Mouse (Mus musculus) erythroblast, adult 5-6 weeks (primary cell): ENCODE data around the gene Ssh3. TPM values are rescaled to one million over a fixed set of nuclear protein-coding genes. Genes with fewer than 3 reads are reported as not detected.
"Not testable (repeated sequence)": the region's sequence is repeated elsewhere in the genome, so short reads cannot be mapped to it uniquely, and the experiment has no call there.

Experiments used
- ATAC-seq: replicated peaks from 2 replicates; pipeline ENCODE4 v1.8.0; 2016; ENCODE audit warnings: moderate number of reproducible peaks, mild to moderate bottlenecking, moderate TSS enrichment, inconsistent platforms; ENCODE audit not compliant: poor library complexity, low FRiP score, severe bottlenecking
- total RNA-seq, 2 experiments: library from RNA; stranded (forward) in 1 of 2; stranded (reverse) in 1 of 2; fragments of 150-400 nt in 1 of 2; fragments of 200-764, 138-1000 nt in 1 of 2; gene quantifications; 2 replicates each; pipeline versions ENCODE4 v1.2.3 to v1.2.4; 2015 to 2017; ENCODE audit warnings: low replicate concordance in 2 of 2

The Ssh3 gene
- total RNA-seq, 2 experiments from 2014 or later, result 3.0 to 3.8 TPM

DNA sequence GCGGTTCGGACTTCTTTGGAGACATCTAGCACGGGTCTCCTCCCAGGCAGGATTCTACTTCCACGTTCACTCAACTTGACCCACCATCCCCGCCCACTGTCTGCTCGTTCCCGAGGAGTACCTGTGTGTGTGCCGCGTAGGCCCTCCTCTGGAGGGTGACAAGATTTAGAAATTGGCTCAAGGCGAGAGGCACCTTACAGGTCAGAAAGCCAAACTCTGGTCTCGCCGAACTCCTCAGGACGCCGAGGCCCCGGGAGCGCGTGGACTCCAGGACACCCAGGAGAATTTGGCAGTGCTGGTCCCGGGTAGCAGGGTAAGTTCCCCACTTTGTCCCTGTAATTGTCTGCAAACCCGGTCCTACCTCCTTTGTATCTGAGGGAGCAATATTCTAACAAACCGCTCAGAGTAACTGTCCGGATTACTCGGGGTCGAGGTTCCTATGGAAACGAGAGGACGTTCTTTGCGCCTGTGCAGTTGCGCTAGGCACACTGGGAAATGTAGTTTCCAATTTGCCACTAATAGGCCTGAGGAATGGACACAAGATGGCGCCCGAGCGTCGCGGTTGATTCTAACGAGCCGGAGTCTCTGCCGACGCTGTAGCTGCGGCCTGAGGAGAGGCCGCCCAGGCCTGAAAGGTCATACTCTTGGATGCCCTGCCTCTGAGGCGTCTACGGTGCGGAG is 11.6 kb downstream of the Ssh3 start:
- ATAC-seq, result peak; percentile 94

DNA sequence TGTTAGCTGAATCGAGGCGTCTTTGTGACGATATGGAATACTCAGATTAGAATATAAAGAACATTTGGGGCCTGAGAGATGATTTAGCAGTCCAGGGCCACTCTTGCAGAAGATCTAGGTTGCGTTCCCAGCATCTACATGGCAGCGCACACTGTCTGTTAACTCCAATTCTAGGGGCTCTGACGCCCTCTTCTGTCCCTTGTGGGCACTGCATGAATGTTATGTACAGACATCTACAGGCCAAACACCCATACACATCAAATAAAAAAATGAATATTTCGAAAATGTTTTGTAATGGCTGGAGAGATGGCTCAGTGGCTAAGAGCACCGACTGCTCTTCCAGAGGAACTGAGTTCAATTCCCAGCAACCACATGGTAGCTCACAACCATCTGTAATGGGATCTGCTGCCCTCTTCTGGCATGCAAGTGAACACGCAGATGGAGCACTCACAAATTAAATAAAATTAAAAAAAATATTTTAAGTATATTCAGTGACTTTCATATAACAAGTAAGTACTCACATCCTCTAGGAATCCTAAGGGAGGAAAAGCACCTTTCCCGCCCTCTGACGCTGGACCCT is 13.3 kb downstream of the Ssh3 start:
- ATAC-seq, result no peak

DNA sequence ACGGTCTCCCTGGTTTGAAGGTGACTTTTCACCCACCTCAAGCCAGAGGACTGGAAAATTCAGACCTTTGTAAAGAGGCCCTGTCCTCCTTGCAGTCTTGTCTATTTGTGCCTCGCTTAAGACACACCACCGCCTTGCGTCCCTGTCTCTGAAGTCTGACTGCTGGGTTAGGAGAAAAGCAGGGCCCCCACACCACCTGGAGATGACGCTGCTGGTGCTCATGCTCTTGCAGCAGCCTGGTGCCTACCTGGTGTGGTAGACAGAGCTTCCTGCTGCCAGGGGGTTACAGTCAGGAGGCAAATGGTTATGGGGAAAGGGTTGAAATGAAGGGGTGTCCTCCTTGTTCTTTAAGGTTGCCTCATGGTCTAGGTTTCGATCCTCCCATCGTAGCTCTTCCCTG is 14.8 kb downstream of the Ssh3 start:
- ATAC-seq, result no peak

DNA sequence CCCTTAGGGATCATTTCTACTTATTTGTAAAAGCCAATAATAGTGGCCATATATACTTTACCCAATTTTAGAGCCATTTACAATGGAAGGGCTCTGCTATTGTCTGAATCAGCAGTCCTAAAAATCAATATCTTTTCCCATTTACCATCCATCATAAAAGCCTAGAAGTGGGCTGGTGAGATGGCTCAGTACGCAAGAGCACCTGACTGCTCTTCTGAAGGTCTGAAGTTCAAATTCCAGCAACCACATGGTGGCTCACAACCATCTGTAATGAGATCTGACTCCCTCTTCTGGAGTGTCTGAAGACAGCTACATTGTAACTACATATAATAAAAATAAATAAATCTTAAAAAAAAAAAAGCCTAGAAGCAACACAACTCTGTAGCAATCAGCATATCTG is 20.3 kb downstream of the Ssh3 start:
- not testable (repeated sequence) for ATAC-seq

DNA sequence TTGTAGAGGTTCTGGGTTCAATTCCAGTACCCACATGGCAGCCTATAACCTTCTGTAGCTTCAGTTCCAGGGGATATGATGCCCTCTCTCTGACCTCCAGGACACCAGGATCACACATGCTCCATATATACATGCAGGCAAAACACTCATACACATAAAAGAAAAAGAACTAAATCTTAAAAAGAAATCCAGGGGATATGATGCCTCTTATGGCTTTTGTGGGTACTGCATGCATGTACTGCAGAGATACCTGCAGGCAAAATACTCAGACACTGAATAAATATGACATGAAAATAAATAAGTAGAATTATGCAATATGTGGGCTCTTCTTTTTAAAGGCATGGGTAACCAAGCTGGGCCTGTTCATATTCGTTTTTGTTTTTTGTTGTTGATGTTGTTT is 22.0 kb downstream of the Ssh3 start:
- no peak for ATAC-seq

DNA sequence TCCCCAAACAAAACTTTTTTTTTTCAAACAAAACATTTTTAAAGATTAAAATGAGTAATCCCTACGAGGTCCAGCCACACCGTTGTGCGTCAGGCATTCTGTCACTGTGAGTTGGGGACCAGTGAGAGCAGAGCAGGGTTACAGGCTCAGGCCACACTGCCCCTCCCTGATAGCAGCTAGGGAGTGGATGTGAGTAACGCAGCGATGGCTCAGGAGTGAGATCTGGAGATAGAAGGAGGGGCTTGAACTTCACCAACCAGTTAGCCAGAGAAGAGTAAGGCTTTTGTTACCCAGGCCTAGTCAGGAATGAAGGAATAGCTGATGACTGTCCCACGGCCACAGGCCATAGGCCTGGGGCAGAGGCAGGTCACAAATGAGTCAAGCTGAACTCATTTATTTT is 24.2 kb downstream of the Ssh3 start:
- ATAC-seq, result no peak

DNA sequence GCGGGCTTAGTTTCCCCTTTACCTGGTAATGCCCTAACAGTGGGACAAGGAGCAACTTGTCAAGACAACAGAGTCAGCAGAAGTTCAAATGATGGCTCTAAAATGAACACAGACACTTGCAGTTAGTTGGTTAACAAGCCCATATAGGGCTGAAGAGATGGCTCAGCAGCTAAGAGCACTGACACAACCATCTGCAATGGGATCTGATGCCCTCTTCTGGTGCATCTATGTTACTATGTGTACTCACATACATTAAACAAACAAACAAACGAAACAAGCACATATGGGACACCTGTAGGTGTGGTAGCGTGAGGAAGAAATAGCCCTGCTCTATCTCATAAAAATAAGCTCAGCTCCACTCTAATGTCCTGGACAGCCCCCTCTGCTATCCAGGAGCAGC is 26.6 kb downstream of the Ssh3 start:
- ATAC-seq, result no peak

DNA sequence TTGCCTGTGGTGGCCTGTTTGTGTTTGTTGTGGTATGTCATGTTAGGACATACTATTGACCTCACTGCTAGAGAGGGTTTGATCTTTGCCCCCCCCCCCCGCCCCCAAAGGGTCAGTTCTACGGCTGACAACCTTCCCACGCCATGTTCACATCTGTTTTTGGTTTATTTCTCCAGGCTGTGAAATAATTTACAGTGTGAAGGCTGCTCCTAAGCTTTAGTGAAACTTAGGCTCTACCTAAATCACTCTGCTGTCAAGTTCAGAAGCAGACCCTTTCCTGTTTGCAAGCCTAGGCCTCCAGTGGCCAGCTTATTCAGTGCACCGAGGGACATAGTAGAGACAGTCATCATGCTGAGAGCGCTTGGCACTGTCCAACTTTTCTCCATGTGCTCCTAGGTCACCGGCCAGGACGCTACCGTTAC is 28.7 kb downstream of the Ssh3 start:
- no peak for ATAC-seq

DNA sequence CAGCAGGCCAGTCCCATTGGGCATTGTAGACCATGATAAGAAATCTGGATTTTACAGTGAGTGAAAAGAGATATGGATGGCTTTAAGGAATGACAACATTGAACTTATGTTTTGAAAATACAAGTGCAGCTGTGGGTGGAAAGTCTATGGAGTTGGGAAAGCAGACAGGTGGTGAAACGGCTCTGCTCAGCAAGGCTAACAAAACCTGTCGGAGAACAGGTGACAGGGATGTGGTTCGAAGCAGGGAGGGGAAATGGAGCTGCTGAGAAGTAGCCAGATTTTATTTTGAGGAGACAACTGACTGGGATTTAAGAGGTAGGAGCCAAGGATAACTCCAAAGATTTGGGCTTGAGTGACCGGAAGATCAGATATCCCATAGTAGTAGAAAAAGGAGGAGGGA is 34.4 kb downstream of the Ssh3 start:
- no peak for ATAC-seq

DNA sequence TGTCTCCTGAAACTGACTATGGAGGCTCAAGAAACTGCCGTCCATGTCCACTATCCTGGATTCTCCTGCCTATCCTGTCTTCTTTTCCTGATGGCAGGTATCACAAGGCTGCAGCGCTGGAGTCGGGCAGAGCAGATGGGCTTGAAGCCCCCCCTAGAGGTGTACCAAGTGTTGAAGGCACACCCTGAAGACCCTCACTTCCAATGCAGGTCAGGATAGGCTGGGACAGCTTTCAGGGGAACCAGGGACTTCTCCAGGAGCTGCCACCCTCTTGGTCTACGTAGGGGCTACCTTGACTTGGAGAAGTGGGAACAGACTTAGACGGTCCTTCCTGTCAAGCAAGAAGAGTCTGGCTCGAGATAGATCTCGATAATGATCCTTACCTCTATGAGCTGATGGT is 36.3 kb downstream of the Ssh3 start:
- no peak for ATAC-seq

DNA sequence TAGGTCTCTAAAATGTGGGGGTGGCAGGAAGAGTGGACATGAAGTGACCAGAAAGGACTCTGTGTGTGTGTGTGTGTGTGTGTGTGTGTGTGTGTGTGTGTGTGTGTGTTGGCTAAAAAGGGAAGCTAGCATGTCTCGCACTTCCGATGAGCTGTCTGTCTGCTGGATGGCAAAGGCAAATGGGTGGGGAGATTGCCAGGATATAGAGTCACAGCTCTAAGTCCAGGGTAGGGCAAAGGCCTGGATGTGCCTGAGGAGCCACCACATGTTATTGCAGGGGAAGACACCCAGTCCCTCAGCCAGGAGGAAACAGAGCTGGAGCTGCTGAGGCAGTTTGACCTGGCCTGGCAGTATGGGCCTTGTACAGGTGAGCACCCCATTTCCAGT is 36.8 kb downstream of the Ssh3 start:
- ATAC-seq, result peak; percentile 14; the same call in 1 of the 2 replicates

DNA sequence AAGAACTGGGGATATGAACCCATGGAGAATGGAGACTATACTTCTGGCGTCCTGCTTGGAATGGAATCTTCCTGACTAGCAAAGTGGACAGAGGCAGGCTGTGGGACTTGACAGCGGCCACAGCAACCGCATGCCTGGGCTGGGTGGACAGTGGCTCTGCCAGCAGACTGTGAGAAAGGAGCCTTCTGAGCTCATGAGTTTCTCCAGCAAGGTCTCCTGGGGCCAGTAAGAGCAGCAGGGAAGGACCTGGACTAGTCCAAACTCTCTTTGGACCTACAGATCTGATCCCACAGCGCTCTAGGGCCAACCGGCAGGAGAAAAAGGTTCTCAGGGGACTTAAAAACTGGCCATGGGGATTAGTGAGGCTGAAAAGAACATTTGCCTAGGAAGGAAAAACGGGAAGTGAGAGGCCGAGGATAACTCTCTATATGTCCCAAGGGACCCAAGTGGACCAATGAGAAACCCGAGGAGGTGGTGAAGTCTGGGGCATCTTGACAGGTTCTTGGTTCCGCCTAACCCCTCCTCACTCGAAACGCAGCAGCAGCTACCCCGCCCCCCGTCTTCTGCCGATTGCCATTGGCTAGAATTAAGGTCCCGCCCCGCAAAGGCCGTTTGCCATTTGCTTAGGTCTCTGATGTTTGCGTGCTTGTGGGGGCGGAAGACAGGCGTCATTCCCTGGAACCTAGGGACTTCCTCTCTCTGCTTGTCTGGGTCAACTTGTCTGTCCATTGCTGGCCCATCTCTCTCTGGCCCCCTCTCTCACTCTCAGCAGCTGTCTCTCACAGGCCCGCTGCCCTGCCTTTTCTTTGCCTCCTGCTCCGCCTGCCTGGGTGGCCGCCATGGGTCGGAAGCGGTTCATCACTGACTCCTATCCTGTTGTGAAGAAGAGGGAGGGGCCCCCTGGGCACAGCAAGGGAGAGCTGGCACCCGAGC is 37.5 kb downstream of the Ssh3 start, which contains the start of gene Pold4:
Gene Pold4, plus strand, starts transcription at position 647 of the 933 bp plus-strand sequence.
- peak; percentile 91 for ATAC-seq

DNA sequence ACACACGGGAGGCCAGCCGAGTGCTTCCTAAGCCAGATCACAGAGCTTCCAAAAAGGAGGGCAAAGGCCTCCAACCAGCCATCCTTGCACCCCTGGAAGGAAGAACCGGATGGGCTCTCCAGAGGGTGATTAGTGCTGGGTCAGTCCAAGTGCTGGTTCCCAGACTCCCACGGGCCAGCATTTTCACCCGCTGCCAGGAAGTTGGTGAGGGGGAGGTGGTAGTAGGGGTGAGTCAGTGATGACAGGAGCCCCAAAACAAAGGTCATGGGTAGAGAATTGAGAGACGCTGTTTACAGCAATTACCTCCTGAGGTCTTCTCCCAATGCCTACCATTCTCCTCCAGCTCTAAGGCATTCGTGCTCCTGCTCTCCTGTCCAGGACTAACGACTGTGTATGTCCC is 38.6 kb downstream of the Ssh3 start:
- no peak for ATAC-seq

DNA sequence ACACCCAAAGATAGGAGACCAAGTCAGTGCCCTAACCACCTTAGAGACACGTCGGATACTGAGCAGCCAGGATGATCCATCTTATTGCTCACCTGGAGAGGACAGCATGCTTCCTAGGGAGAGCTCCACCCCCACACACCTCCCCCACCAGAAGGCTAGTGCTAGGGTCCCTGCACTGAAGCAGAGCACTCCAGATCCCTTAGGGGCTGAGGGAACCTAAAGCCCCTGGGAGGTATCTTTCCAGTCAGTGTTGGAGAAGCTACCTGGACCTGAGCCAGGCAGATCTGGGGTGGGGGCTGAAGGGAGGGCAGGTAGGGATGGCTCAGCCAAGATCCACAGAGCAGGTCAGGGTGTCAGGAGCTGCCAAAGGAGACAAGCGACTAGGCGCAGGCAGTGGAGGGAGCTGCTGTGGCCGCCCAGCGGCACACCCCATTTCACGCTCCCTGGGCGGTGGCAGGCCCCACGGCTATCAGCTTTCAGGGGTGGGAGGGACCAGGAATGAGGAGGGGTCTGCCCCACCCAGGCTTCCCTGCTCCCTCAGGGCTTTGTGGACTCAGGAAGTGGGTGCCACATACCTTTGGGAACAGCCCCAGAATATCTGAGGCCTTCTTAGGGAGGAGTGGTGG is 39.4 kb downstream of the Ssh3 start:
- no peak for ATAC-seq

DNA sequence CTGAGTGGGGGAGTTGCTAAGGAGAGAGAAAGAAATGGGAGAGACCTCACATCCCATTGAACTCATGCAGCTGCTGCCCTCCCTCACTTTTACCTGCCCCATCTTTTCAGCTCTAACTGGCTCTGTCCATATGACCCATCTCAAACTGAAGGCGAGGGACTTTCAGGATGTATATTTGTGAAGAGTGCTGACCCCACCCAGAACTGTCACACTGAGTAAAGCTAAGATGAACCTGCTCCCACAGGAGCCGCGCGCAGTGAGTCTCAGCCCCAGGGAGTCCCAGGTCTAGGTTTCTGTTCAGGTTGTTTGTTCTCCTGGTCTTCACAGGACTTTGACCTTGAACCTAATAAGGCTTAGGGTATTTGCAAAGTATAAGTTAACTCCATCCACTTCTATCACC is 40.1 kb downstream of the Ssh3 start:
- no peak for ATAC-seq

DNA sequence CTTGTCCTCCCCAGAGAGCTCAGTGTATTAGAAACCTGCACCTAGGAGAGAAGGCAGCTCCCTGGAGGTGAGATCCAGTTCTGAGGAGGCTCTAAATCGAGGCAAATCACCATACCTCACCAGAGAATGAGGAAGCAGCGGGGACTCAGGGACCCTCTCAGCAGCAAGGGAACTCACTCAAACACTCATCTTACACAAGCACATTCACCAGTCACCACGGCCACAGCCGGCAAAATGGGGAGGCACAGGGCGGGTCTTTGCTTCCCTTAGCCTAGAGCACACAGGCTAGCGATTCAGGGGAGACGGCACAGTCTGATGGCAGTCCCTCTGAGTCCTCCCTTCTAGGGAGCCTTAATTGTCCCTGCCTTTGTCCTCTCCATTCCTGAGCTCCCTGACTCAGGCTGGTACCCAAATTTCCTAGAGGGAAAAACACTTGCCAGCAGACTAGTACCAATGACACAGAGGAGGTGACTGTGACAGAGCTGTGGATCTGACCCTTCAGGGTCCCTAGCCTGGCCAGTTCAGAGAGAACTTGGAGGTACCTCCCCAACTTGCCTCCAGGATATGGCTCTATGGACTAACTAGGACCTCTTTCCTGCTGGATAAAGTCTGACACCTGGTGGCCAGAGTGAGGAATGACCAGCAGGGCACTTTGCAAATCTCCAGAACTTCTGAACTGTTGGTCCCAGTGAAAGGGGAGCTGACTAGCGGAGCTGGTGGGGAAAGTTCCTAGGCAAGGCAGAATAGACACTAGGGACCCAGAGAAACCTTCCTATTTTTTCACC is 40.9 kb downstream of the Ssh3 start:
- ATAC-seq, result peak; percentile 61

DNA sequence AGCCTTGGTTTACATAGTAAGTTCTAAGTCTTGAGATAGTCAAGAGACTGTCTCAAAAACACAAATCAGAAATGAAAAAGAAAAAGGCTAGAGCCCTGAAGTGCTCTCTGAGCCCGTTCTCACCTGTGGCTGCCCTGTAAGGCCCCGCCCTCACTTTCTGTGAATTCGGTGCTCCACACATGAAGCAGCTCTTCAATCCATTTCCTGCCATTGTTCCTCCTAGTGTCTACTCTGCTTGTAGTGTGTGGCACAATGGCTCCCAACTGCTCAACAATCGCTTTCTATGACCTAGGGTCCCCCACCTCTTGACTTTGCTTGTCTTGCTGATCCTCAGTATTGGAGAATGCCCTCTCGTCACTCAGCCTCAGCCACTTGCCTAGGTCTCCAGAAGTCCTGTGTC is 41.5 kb downstream of the Ssh3 start:
- no peak for ATAC-seq

DNA sequence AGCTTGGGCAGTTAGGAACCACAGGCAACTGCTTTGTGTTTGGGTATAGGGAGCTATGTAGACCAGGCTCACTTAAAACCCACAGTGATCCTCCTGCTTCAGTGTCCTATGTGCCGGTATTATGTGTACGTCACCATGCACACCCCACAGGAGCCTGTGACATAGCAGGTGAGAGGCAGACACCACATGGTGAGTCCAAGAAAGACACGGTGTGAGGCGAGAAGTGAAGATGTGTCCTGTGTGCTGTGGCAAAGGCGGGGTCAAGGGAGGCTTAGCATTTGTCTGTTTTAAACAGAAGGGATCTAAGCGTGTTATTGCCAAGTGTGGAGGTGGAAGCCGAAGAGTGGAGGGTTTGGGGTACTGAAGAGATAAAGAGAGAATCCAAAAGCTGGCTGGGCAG is 42.2 kb downstream of the Ssh3 start:
- ATAC-seq, result no peak

DNA sequence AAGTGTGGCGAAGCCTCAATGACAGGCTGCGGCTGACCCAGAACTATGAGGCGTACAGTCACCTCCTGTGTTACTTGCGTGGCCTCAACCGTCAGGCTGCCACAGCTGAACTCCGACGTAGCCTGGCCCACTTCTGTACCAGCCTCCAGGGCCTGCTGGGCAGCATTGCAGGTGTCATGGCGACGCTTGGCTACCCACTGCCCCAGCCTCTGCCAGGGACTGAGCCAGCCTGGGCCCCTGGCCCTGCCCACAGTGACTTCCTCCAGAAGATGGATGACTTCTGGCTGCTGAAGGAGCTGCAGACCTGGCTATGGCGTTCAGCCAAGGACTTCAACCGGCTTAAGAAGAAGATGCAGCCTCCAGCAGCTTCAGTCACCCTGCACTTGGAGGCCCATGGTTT is 46.8 kb downstream of the Ssh3 start:
- no peak for ATAC-seq
